Mouse (Mus musculus) effector memory CD4-positive, alpha-beta T cell, adult 7 months (primary cell): ENCODE results near the gene Cpa3. TPM values are rescaled to one million over a fixed set of nuclear protein-coding genes. Genes with fewer than 3 reads are reported as not detected.

ENCODE experiments used
- polyA plus RNA-seq: library from polyadenylated mRNA; unstranded; fragments of 100-300 nt; shearing (Covaris generic); gene quantifications from one replicate; pipeline ENCODE4 v1.2.1, GENCODE M21; 2017

Cpa3 gene
- 0.27 TPM for polyA plus RNA-seq

GRCm38 (mm10) chr3:20242050-20242449 is at the start of gene Cpa3:
Gene Cpa3, minus strand, starts transcription at chr3:20242181.

GRCm38 (mm10) chr3:20275633-20276032 is 33.7 kb upstream of the Cpa3 start, which contains the start of gene Cpb1:
Gene Cpb1, minus strand, starts transcription at chr3:20275733.

Other genes with a start within 250 kb of the Cpa3 start
- 41.1 TPM for gene Hps3, start 206.9 kb downstream of the Cpa3 start, polyA plus RNA-seq
- gene Hltf, start 184.4 kb downstream of the Cpa3 start, polyA plus RNA-seq = 38.1 TPM
- gene Gyg, start 86.9 kb downstream of the Cpa3 start, polyA plus RNA-seq = 20.5 TPM
- not detected for gene Cpb1, start 33.6 kb upstream of the Cpa3 start, polyA plus RNA-seq
- not detected for gene Agtr1b, start 125.0 kb upstream of the Cpa3 start, polyA plus RNA-seq